Mouse (Mus musculus) frontal cortex, postnatal 10 days (tissue): Measurements from ENCODE around the gene Anapc13.

ENCODE experiments used
- DNase-seq, 2 experiments: peaks; one replicate each; pipeline ENCODE4 v3.0.0; 2022; ENCODE audit warnings: low spot score in 2 of 2, mixed read lengths in 1 of 2

Gene Anapc13

GRCm38 (mm10) chr9:102625983-102626838, at the start of gene Anapc13, which contains the start of gene Cep63:
TSS of gene Anapc13 (plus strand) at chr9:102626296.
TSS of gene Cep63 (minus strand) at chr9:102626534.
- DNase-seq, result peak; percentile 94 to 98

- DNase-seq, result no peak
Observed at GRCm38 (mm10) chr9:102577480-102577879, 48.6 kb upstream of the Anapc13 start.

GRCm38 (mm10) chr9:102581921-102582469, 44.1 kb upstream of the Anapc13 start:
- peak in 1 of 2 experiments; percentile 18 for DNase-seq

- DNase-seq, result no peak
Observed at GRCm38 (mm10) chr9:102587347-102587746, 38.7 kb upstream of the Anapc13 start.

GRCm38 (mm10) chr9:102594667-102595393, 31.3 kb upstream of the Anapc13 start:
- DNase-seq, result no peak

GRCm38 (mm10) chr9:102595662-102596436, 30.2 kb upstream of the Anapc13 start:
- no peak for DNase-seq

- DNase-seq, result no peak
Observed at GRCm38 (mm10) chr9:102601187-102601586, 24.9 kb upstream of the Anapc13 start.

GRCm38 (mm10) chr9:102601666-102602065, 24.4 kb upstream of the Anapc13 start:
- no peak for DNase-seq

GRCm38 (mm10) chr9:102605162-102605561, 20.9 kb upstream of the Anapc13 start:
- DNase-seq, result no peak

GRCm38 (mm10) chr9:102607471-102607870, 18.6 kb upstream of the Anapc13 start:
- DNase-seq, result no peak

- DNase-seq, result no peak
Observed at GRCm38 (mm10) chr9:102609221-102609620, 16.9 kb upstream of the Anapc13 start.

GRCm38 (mm10) chr9:102615071-102615470, 11.0 kb upstream of the Anapc13 start:
- DNase-seq, result no peak

- no peak for DNase-seq
Observed at GRCm38 (mm10) chr9:102616267-102616666, 9.8 kb upstream of the Anapc13 start.

- DNase-seq, result no peak
Observed at GRCm38 (mm10) chr9:102621385-102621784, 4.7 kb upstream of the Anapc13 start.

- no peak for DNase-seq
Observed at GRCm38 (mm10) chr9:102622192-102622857, 3.8 kb upstream of the Anapc13 start.

- DNase-seq, result no peak
Observed at GRCm38 (mm10) chr9:102622876-102623275, 3.2 kb upstream of the Anapc13 start.

GRCm38 (mm10) chr9:102623581-102623980, 2.5 kb upstream of the Anapc13 start:
- DNase-seq, result no peak

- no peak for DNase-seq
Observed at GRCm38 (mm10) chr9:102625401-102625982, 604 bp upstream of the Anapc13 start.

- DNase-seq, result no peak
Observed at GRCm38 (mm10) chr9:102626839-102627225, 736 bp downstream of the Anapc13 start.

- no peak for DNase-seq
Observed at GRCm38 (mm10) chr9:102627442-102627841, 1.3 kb downstream of the Anapc13 start.

GRCm38 (mm10) chr9:102629052-102629451, 3.0 kb downstream of the Anapc13 start:
- DNase-seq, result no peak
